Mouse (Mus musculus): ENCODE data around the gene Carmil3. TPM values are rescaled to one million over a fixed set of nuclear protein-coding genes. Genes with fewer than 3 reads are reported as not detected.

Carmil3 gene
- polyA plus RNA-seq (2015; fragmentation: Nextera tagmentation; extraction: Ambion mirVana) = 1.9 TPM in 2 replicates

DNA sequence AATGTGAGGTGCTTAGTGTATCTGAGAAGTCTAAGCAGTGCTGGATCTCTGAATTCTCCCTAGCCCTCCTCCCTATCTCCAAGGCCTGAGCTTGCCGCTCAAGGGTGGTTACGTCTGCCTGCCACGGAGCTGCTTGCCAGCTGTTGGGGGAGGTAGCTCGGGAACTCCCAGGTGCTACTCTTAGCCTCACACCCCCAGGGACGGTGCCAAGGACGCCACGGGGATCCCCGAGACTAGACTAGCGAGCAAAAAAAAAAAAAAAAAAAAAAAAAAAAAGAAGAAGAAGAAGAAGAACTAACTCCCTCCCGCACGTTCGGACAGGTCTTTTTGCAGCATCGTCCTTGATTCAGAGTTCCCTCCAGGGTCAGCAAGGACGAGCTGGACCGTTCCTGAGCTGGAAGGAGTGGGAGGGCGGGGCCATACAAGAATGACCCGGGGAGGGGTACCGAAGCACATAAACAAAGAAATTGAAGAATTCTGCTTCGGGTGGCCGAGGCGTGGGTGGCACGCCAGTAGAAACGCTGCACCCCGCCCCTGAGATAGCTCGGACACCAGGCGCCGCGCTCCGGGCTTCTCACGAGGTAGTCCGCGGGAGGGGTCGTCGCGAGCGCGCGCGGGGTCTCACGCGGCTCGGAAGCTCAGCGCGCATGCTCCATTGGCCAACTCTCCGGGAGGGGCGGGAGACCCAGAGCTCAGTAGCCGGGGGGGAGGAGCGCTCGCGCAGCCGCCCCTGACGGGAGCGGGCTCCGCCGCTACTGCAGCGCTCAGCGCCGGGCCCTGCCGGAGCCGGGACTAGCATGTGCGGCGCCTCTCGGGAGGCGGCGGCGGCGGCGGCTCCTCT lies at the start of gene Carmil3:
Gene Carmil3 (plus strand): TSS at position 291 of the 841 bp plus-strand sequence.
- Histone ChIP-seq H3K27me3 (replicated peaks) (0 out of 2 replicates have a peak, but pooled peaks cover 6% of the 10 kb centered on the region), H3K4me2 (peak within 1 kb of the TSS; percentile 100), H3K4me3 (peak within 1 kb of the TSS; percentile 82), H3K9ac (peak within 1 kb of the TSS; percentile 84), H3K4me1 (peaks cover 17% of the 10 kb centered on the region), H3K27ac (replicated peaks) (peak within 1 kb of the TSS; percentile 48), H3K36me3 (peaks cover 28% of the 10 kb centered on the region), H3K9me3 (no peaks in the 10 kb centered on the region)
- WGBS = under 1% methylated on average over 61 of the region's 68 CpGs
- peak; percentile 70 for ATAC-seq (ENCODE audit: extremely low read depth, insufficient number of reproducible peaks, low FRiP score, low TSS enrichment)

GRCm38 (mm10) chr14:55457693-55458092 lies 32.8 kb upstream of the Carmil3 start:
- ATAC-seq (ENCODE audit: extremely low read depth, insufficient number of reproducible peaks, low FRiP score, low TSS enrichment) = no peak
- no peak overlapping the region for H3K27ac ChIP-seq (replicated peaks)
- no peaks in the 10 kb centered on the region for H3K4me1 ChIP-seq
- 0 out of 2 replicates have a peak, but pooled peaks cover 6% of the 10 kb centered on the region for H3K9me3 ChIP-seq
- H3K36me3 ChIP-seq = no peaks in the 10 kb centered on the region
- H3K9ac ChIP-seq = no peak overlapping the region
- peaks cover 6% of the 10 kb centered on the region for H3K27me3 ChIP-seq (replicated peaks)
- no peak overlapping the region for H3K4me3 ChIP-seq
- H3K4me2 ChIP-seq = no peak overlapping the region
- WGBS = 77% methylated on average over 2 of the region's 2 CpGs

DNA sequence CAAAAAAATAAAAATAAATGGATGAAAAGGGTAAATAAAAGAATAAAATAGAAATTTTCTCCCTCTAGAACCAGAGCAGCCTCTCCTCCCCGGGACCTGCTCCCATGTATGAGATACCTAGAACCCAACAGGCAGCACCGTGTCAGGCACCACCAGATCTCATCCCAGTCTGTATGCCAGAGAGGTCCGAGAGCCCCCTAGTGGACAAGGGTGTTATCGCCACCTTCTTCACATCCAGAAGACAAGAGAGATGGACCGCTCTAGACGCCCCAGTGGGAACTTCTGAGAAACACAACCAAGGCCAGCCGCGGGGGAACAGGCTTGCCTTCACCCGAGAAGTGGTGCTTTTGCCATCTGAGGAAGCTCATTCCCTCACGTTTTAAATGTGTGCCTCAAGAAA lies 32.2 kb upstream of the Carmil3 start:
- no peak for ATAC-seq (ENCODE audit: extremely low read depth, insufficient number of reproducible peaks, low FRiP score, low TSS enrichment)
- H3K4me1 ChIP-seq = no peaks in the 10 kb centered on the region
- H3K27ac ChIP-seq (replicated peaks) = no peak overlapping the region
- 0 out of 2 replicates have a peak, but pooled peaks cover 6% of the 10 kb centered on the region for H3K9me3 ChIP-seq
- no peaks in the 10 kb centered on the region for H3K36me3 ChIP-seq
- H3K4me2 ChIP-seq = no peak overlapping the region
- H3K4me3 ChIP-seq = no peak overlapping the region
- H3K27me3 ChIP-seq (replicated peaks) = peaks cover 6% of the 10 kb centered on the region
- 18% methylated on average over 10 of the region's 10 CpGs for WGBS
- H3K9ac ChIP-seq = no peak overlapping the region

- Histone ChIP-seq H3K27me3 (replicated peaks) (peaks cover 6% of the 10 kb centered on the region), H3K9ac (no peak overlapping the region), H3K4me3 (no peak overlapping the region), H3K4me1 (no peaks in the 10 kb centered on the region), H3K27ac (replicated peaks) (no peak overlapping the region), H3K9me3 (0 out of 2 replicates have a peak, but pooled peaks cover 2% of the 10 kb centered on the region), H3K4me2 (no peak overlapping the region), H3K36me3 (no peaks in the 10 kb centered on the region)
- 89% methylated on average over 3 of the region's 3 CpGs for WGBS
- ATAC-seq (ENCODE audit: extremely low read depth, insufficient number of reproducible peaks, low FRiP score, low TSS enrichment) = no peak
Measured at GRCm38 (mm10) chr14:55458761-55459160, 31.7 kb upstream of the Carmil3 start.

DNA sequence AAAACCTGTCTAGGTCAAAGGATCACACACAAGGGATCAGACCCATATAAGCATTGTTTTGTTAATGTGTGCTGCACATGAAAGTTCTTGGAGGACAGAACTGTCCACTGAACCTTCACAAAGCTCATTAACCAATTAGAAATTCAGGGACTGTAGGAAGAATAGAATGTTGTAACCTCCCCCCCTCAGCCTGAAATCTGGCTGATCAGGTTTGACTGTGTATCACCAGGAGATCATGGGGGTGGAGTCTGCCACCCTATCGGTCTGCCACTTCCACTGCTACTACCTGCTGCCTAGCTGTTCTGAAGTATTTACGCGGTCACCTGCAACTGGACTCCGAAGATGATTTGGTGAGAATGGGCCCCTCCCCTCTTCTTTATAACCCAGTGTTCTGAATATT lies 30.7 kb upstream of the Carmil3 start:
- peaks cover 6% of the 10 kb centered on the region for H3K27me3 ChIP-seq (replicated peaks)
- no peaks in the 10 kb centered on the region for H3K36me3 ChIP-seq
- no peak overlapping the region for H3K4me3 ChIP-seq
- no peak overlapping the region for H3K9ac ChIP-seq
- no peaks in the 10 kb centered on the region for H3K9me3 ChIP-seq
- H3K27ac ChIP-seq (replicated peaks) = no peak overlapping the region
- ATAC-seq (ENCODE audit: extremely low read depth, insufficient number of reproducible peaks, low FRiP score, low TSS enrichment) = no peak
- H3K4me2 ChIP-seq = no peak overlapping the region
- 55% methylated on average over 4 of the region's 4 CpGs for WGBS
- no peaks in the 10 kb centered on the region for H3K4me1 ChIP-seq

- Histone ChIP-seq H3K27ac (replicated peaks) (no peak overlapping the region), H3K27me3 (replicated peaks) (peaks cover 6% of the 10 kb centered on the region), H3K9ac (no peak overlapping the region), H3K36me3 (no peaks in the 10 kb centered on the region), H3K4me1 (no peaks in the 10 kb centered on the region), H3K4me2 (no peak overlapping the region), H3K4me3 (no peak overlapping the region), H3K9me3 (no peaks in the 10 kb centered on the region)
- no peak for ATAC-seq (ENCODE audit: extremely low read depth, insufficient number of reproducible peaks, low FRiP score, low TSS enrichment)
- WGBS = 68% methylated on average over 10 of the region's 10 CpGs
Measured at GRCm38 (mm10) chr14:55460297-55460696, 30.2 kb upstream of the Carmil3 start.

DNA sequence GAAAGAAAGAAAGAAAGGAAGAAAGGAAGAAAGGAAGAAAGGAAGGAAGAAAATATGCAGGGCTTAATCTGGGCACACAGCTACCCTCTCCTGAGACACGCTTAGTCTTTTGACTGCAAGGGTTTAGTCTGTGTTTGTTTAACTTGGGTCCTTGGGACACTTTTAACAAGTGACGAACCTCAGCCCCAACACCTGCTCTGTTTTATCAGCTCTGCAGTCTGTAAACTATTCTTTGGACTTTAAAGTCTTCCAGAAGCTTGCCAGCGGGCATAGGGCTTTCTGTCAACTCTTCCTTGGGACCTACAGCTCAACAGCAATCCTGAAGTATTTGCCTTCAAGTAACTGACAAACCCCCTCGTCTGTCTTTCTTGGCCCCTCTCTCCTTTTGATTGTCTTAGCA lies 28.7 kb upstream of the Carmil3 start:
- H3K4me2 ChIP-seq = no peak overlapping the region
- WGBS = 33% methylated on average over 4 of the region's 4 CpGs
- ATAC-seq (ENCODE audit: extremely low read depth, insufficient number of reproducible peaks, low FRiP score, low TSS enrichment) = no peak

DNA sequence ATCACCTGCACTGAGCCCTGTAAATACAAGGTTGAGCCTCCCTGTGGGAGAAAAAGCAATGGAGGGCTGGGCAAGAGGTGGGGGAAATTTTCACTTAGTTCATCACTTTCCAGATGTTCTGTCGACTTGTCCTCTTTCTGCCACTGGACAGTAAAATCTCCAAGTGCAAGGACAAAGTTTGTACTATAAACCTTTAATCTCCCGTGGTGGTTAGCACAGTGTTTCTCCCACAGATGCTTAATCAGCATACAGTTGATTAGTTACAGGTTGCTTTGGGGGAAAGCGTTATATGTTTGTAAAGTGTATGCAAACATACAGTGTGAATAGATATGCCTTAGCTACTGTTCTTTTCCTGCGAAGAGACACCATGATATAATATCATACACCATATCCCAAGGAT lies 24.0 kb upstream of the Carmil3 start:
- no peak for ATAC-seq (ENCODE audit: extremely low read depth, insufficient number of reproducible peaks, low FRiP score, low TSS enrichment)
- H3K4me3 ChIP-seq = no peak overlapping the region
- H3K27me3 ChIP-seq (replicated peaks) = peaks cover 24% of the 10 kb centered on the region
- H3K4me1 ChIP-seq = peaks cover 20% of the 10 kb centered on the region
- H3K36me3 ChIP-seq = no peaks in the 10 kb centered on the region
- no peak overlapping the region for H3K4me2 ChIP-seq
- no peak overlapping the region for H3K27ac ChIP-seq (replicated peaks)
- no peaks in the 10 kb centered on the region for H3K9me3 ChIP-seq
- 55% methylated on average over 4 of the region's 4 CpGs for WGBS
- no peak overlapping the region for H3K9ac ChIP-seq

More for the DNA sequence above, 28.7 kb upstream of the Carmil3 start:
- no peak overlapping the region for H3K4me3 ChIP-seq
- no peaks in the 10 kb centered on the region for H3K4me1 ChIP-seq
- H3K9me3 ChIP-seq = no peaks in the 10 kb centered on the region
- H3K9ac ChIP-seq = no peak overlapping the region
- H3K27me3 ChIP-seq (replicated peaks) = peaks cover 13% of the 10 kb centered on the region
- H3K27ac ChIP-seq (replicated peaks) = no peak overlapping the region
- no peaks in the 10 kb centered on the region for H3K36me3 ChIP-seq

GRCm38 (mm10) chr14:55467108-55467507 lies 23.3 kb upstream of the Carmil3 start:
- Histone ChIP-seq H3K27me3 (replicated peaks) (peaks cover 28% of the 10 kb centered on the region), H3K36me3 (no peaks in the 10 kb centered on the region), H3K9me3 (no peaks in the 10 kb centered on the region), H3K4me3 (no peak overlapping the region), H3K4me2 (no peak overlapping the region), H3K9ac (no peak overlapping the region), H3K27ac (replicated peaks) (no peak overlapping the region), H3K4me1 (peaks cover 20% of the 10 kb centered on the region)
- no peak for ATAC-seq (ENCODE audit: extremely low read depth, insufficient number of reproducible peaks, low FRiP score, low TSS enrichment)
- 50% methylated on average over 7 of the region's 7 CpGs for WGBS

DNA sequence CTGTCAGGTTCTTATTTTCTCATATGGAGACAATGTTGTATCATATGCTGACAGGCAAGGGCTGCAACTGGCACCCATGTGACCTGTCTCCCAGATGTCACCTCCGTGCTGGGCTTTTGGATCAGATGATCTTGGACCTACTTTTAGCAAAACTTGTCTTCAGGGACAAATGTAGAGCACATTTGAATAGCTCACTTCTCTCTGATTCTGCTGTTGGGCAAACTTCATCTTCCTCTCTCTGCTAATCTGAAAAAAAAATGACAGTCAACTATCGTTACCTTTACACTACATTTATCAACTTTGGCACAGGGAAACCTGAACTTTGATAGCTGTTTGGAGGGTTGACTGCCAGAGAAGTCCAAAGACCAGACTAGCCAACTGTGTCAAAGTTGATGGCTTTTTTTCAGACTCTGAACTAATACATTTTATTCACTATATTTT lies 22.1 kb upstream of the Carmil3 start:
- no peak overlapping the region for H3K4me3 ChIP-seq
- WGBS = 77% methylated on average over 2 of the region's 2 CpGs
- H3K27me3 ChIP-seq (replicated peaks) = peaks cover 28% of the 10 kb centered on the region
- ATAC-seq (ENCODE audit: extremely low read depth, insufficient number of reproducible peaks, low FRiP score, low TSS enrichment) = no peak
- H3K4me1 ChIP-seq = peaks cover 20% of the 10 kb centered on the region
- no peak overlapping the region for H3K4me2 ChIP-seq
- H3K27ac ChIP-seq (replicated peaks) = no peak overlapping the region
- H3K9me3 ChIP-seq = no peaks in the 10 kb centered on the region
- no peaks in the 10 kb centered on the region for H3K36me3 ChIP-seq
- no peak overlapping the region for H3K9ac ChIP-seq

DNA sequence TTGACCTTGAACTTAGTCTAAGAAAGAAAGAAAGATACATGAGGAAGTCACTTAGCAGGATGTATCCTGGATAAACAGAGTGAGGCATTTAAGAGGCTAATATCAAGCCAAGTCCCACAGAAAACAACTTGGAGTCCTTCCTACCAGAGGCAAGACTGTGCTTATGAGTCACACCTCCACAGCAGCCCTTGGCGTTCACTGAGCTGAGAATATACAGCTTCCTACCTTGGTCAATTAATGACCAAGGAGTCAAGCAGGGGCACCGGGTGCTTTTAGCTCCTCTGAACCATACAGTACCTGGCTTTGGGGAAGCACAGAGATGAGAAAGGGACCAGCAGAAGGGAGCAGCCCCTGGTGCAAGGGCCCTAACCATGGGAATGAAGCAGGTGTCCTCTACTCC lies 21.4 kb upstream of the Carmil3 start:
- H3K27me3 ChIP-seq (replicated peaks) = peaks cover 28% of the 10 kb centered on the region

DNA sequence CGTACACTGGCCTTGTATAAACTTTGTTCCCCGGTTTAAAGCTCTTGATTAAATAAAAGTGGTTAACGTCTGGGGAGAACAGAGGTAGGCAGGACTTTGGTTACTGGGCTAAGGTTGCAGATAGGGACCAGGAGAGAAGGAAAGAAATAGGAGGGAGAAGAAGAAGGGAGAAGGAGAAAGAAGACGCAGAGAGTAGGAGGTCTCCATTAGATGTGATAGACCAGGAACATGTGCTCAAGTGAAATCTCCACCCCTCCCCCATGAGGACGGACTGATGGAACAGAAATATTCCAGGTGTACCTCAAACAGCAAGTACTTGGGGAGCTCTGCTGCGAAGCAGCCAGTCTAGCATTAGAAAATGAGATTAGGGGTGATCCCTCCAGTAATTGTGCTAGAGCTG lies 20.6 kb upstream of the Carmil3 start:
- no peak for ATAC-seq (ENCODE audit: extremely low read depth, insufficient number of reproducible peaks, low FRiP score, low TSS enrichment)
- no peak overlapping the region for H3K4me3 ChIP-seq
- no peak overlapping the region for H3K27ac ChIP-seq (replicated peaks)
- peaks cover 20% of the 10 kb centered on the region for H3K4me1 ChIP-seq
- H3K27me3 ChIP-seq (replicated peaks) = peaks cover 28% of the 10 kb centered on the region
- H3K36me3 ChIP-seq = no peaks in the 10 kb centered on the region
- H3K4me2 ChIP-seq = no peak overlapping the region
- H3K9me3 ChIP-seq = no peaks in the 10 kb centered on the region
- H3K9ac ChIP-seq = no peak overlapping the region
- WGBS = 79% methylated on average over 6 of the region's 6 CpGs

More for the DNA sequence above, 21.4 kb upstream of the Carmil3 start:
- ATAC-seq (ENCODE audit: extremely low read depth, insufficient number of reproducible peaks, low FRiP score, low TSS enrichment) = no peak
- Histone ChIP-seq H3K36me3 (no peaks in the 10 kb centered on the region), H3K9me3 (no peaks in the 10 kb centered on the region), H3K4me1 (peaks cover 20% of the 10 kb centered on the region), H3K9ac (no peak overlapping the region), H3K4me3 (no peak overlapping the region), H3K4me2 (no peak overlapping the region), H3K27ac (replicated peaks) (no peak overlapping the region)
- WGBS = 74% methylated on average over 2 of the region's 2 CpGs
